Mouse (Mus musculus) spleen, adult 12 weeks (tissue): ENCODE measurements around the gene Pet117.
A peak's percentile ranks its signal among the peaks of the same experiment; 100 is the strongest.
"Not testable (repeated sequence)": the region's sequence is repeated elsewhere in the genome, so short reads cannot be mapped to it uniquely, and the experiment has no call there.

Experiments
- DNase-seq: peaks from one replicate; pipeline ENCODE4 v3.0.0; 2022; ENCODE audit warnings: low spot score

Pet117 gene

DNA sequence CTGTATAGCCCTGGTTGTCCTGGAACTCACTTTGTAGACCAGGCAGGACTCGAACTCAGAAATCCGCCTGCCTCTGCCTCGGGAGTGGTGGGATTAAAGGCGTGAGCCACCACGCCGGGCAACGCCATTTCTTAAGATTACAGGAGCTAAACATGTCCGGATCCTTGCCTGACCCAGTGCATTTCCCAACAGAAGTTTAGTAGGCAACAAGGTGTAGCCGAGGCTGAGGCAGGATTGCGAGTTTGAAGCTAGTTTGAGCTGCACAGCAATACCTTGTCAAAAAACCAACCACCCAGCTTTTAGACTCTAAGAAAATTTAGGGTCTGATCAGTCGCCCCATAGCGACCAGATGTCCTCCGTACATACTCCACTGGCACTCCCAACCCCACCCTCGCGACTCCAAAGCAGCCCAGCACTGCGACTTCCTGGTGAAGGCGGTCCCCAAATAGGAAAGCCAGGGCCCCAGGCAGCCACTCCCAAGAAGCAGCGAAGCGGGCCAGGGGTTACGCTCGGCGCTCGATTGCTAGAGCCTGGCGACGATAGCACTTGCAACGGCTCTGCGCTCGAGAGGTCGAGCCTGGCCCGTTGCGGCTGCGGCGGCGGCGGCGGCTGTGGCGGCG is at the start of gene Pet117, which contains the start of gene Kat14:
Gene Pet117 (plus strand): TSS at position 597 of the 620 bp plus-strand sequence.
Gene Kat14 (plus strand): TSS at position 584 of the 620 bp plus-strand sequence.
- peak; percentile 80 for DNase-seq

DNA sequence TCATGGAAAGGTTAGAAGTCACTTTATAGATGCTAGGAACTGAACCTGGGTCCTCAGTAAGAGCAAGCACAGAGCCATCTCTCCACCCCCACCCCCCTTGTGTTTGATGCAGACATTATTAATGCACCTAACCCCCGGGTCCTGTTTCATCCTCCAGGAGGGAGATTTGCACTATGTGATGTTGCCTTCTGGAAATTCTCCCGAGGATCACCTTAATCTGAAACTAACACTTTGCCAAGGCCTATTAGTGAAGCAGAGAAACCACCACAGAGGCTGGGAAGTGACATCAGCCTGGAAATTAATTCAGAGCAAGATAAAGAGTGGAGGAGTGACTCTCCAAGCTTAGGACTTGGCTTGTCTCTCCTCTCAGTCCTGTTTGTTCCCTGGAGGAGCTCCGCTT is 44.6 kb upstream of the Pet117 start:
- no peak for DNase-seq

- DNase-seq = no peak
Observed at GRCm38 (mm10) chr2:144329451-144329850, 39.3 kb upstream of the Pet117 start.

- DNase-seq = no peak
Observed at GRCm38 (mm10) chr2:144329937-144330336, 38.9 kb upstream of the Pet117 start.

- DNase-seq = no peak
Observed at GRCm38 (mm10) chr2:144330352-144330959, 38.3 kb upstream of the Pet117 start.

- DNase-seq = no peak
Observed at GRCm38 (mm10) chr2:144330960-144331371, 37.8 kb upstream of the Pet117 start.

- no peak for DNase-seq
Observed at GRCm38 (mm10) chr2:144331401-144332302, 37.1 kb upstream of the Pet117 start, which contains the start of gene Ovol2. TSS of gene Ovol2 (minus strand) at chr2:144332146.

DNA sequence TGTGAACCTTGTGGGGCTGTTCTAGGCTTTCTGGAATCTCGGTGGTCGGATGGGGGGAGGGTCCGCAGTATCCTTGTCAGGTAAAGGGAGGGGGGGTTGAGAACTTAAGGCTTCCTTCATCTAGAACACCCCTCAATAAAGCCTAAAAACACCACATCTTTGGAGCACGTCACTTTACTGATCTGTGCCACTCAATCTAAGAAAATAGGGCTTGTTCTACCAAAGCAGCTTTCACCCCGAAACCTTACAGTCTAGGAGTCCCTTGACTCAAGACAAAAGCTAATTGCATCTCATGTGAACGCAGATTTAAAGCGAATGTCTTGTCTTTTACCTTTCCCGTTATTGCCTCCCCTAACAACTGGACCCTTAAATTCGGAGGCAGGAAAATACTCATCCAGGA is 36.3 kb upstream of the Pet117 start:
- no peak for DNase-seq

DNA sequence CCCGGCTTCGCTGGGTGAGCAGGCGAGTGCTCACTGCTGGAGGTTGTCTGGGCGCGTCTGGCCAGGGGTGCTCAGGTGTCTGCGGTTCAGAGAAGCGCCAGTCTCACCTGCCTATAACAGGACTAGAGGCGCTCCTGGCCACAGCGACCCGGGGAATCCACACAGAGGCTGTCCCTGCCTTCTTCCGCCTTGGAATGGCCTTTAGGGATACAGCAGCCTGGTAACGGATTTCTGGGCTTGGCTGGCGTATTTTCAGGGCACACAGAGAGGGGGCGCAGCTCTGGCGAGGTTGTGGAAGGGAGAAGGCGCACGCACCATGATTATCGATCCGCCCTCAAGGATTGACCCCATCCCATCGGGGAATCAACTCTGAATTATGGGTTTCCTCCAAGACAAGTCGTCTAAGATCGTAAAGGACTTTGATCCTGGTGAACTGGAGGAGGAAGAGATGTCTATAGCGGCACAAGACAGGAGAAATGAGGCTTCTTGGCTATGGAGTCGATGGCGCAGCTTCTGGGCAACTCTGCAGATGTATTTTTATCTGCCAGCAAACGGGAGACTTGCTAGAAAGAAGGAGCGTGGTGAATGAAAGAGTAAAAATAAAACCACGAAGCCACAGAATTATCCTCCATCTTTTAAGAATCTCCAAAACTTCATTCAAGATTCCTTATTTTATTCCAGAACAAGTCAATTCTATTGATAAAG is 35.5 kb upstream of the Pet117 start:
- DNase-seq = no peak

DNA sequence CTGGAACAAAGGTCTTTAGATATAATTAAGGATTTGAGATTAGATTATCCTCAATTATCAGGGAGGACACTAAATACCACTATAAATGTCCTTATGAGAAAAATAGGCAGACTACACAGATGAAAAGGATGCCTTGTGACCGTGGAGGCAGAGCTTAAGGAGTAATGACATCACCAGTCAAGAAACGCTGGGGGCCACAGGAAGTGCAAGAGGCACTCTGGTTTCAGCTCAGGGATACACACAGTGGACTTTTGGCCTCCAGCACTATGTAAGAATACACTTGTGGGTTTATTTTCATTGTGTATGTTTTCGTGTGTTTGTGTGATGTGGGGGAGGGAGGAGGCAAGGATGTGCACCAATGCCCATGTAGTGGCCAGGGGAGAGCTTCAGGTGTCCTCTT is 31.6 kb upstream of the Pet117 start:
- DNase-seq = no peak

- DNase-seq = no peak
Observed at GRCm38 (mm10) chr2:144337701-144338100, 31.1 kb upstream of the Pet117 start.

DNA sequence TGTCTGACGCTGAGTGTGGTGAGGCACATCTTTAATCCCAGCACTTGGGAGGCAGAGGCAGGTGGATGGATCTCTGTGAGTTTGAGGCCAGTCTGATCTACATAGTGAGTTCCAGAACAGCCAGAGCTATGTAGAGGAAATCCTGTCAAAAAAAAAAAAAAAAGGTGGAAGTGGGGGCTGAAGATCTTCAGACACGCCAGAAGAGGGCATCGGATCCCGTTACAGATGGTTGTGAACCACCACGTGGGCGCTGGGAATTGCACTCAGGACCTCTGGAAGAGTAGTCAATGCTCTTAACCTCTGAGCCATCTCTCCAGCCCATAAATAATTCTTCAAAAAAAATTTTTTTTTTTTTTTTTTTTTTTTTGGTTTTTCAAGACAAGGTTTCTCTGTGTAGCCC is 30.6 kb upstream of the Pet117 start:
- not testable (repeated sequence) for DNase-seq

GRCm38 (mm10) chr2:144343158-144343557 is 25.6 kb upstream of the Pet117 start:
- no peak for DNase-seq

- no peak for DNase-seq
Observed at GRCm38 (mm10) chr2:144348525-144348924, 20.3 kb upstream of the Pet117 start.

DNA sequence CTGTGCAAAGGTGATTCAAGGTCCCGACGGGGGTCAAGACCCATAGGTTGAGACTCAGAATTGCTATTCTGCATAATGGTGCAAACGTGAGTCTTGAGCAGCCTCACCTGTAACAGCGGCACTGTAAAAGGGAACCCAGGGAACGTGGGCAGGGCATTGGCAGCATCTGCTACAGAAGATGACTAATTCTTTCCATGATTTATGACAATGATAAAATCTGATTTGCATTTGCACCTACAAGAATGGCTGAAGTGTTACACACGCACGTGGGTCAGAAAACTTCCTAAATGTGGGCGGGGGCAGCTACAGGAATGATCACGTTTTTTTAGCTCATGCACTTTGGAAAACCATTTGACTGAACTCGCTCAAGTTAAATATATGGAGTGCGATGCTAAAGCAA is 16.0 kb upstream of the Pet117 start:
- no peak for DNase-seq

GRCm38 (mm10) chr2:144369020-144369421 is 225 bp downstream of the Pet117 start:
- DNase-seq = no peak

GRCm38 (mm10) chr2:144369511-144369910 is 715 bp downstream of the Pet117 start:
- DNase-seq = no peak

DNA sequence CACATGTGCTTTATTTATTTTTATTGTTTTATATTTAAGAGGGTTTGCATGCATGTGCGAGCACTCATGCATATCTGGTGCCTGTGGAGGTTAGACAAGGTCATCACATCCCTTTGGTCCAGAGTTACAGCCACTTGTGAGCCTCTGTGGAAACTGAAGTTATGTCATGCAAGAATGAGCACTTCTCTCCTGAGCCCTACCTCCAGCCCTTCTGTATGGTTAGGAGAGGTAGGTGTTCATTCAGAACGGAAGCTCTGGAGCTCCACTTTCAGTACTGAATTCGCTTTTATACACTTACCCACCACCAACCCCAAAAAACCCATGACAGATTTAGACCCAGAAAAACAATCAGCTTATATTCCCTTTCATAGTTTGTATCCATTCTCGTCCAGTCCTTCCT is 2.8 kb downstream of the Pet117 start:
- DNase-seq = no peak

DNA sequence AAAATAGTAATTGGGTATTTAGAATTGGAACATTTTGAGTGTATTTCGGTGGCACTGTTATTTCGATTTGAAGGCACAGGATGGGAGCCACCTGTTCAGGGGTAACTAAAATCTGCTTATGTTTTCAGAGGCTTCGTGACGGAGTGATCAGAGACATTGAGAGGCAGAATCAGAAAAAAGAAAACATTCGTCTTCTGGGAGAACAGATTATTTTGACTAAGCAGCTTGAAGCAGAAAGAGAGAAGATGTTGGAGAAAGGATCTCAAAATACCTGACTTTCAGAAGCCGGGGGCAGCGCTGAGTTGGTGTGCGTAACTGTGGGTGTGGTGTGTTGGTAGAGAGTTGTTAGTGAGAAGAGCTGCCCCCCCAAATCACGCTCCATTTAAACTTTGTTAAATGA is 4.3 kb downstream of the Pet117 start:
- no peak for DNase-seq

DNA sequence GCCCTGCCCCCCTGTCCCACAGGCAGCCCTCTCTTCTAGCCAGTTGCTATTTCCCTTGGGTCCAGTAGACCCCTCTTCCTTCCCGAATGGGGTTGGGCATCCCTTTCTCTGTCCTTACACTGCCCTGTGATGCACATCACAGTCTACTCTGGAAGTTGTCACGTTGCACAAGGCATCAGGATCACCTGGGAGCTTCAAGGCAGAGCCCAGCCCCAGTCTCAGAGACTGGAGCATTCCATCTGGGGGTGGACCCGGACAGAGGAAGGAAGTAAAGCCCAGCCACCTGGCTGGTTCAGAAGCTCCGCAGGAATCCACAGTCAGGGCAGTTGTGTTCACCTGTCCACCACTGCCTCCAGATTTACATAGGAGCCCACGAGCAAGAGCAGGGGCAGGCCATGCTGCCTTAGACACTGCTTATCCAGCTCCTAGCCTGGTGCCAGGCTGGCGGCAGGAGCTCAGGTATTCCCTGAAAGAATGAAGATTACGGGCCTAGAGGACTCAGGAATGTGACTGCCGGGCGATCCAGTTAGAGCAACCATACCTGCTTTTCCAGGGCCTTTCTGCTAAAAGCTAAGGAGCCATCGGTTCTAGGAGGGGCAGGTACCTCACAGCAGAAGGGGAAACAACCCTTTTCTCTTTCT is 6.4 kb downstream of the Pet117 start:
- DNase-seq = no peak

GRCm38 (mm10) chr2:144381293-144381692 is 12.5 kb downstream of the Pet117 start:
- DNase-seq = no peak

DNA sequence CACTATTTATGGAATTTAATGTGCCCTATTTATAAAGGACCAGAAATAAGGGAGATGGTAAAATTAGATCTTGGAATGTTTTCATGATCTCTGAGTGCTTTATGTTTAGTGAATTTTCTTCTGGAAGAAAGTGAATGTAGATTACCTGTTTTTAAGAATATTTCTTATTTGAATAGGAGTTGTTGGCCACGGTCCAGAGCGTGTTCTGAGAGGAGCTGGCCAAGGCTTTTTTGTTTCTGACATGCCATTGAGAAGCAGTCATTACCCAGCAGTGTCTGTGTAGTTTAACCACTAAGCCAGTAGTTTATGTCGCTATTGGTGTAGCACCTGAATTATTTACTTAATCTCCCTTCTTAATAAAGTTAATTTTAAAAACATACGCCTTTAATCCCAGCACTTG is 12.9 kb downstream of the Pet117 start:
- no peak for DNase-seq
